Mouse (Mus musculus) forebrain, embryonic 10.5 days (tissue): ENCODE measurements around the gene Sall2. TPM values are rescaled to one million over a fixed set of nuclear protein-coding genes. Genes with fewer than 3 reads are reported as not detected.

Experiments used
- DNase-seq: peaks from one replicate; pipeline ENCODE4 v3.0.0-alpha.2; 2017; ENCODE audit warnings: low spot score; ENCODE audit errors: extremely low spot score
- H3K27ac ChIP-seq: fragments of 300-500 bp; sonication (generic); 2 replicates; pipeline ENCODE4 v1.5.1; 2016; ENCODE audit warnings: mild to moderate bottlenecking
- H3K27me3 ChIP-seq: fragments of 300-500 bp; sonication (generic); 2 replicates; pipeline ENCODE4 v1.6.1; 2016; ENCODE audit warnings: mild to moderate bottlenecking; ENCODE audit not compliant: poor library complexity, severe bottlenecking
- H3K36me3 ChIP-seq: fragments of 300-500 bp; sonication (generic); replicated peaks from 2 replicates; pipeline ENCODE4 v1.6.1; 2016; ENCODE audit warnings: mild to moderate bottlenecking, moderate library complexity
- H3K4me1 ChIP-seq: fragments of 300-500 bp; sonication (generic); 2 replicates; pipeline ENCODE4 v1.6.1; 2016
- H3K4me3 ChIP-seq: fragments of 300-500 bp; sonication (generic); 2 replicates; pipeline ENCODE4 v1.5.1; 2016; ENCODE audit warnings: mild to moderate bottlenecking, moderate library complexity
- H3K9me3 ChIP-seq: fragments of 300-500 bp; sonication (generic); 2 replicates; pipeline ENCODE4 v1.6.1; 2016; ENCODE audit warnings: mild to moderate bottlenecking, moderate library complexity
- WGBS: fragments of 180-500 bp; shearing (Covaris S2); methylation state at CpG from one replicate; pipeline ENCODE4 v1.1.7; 2016; 5-methylcytosine and 5-hydroxymethylcytosine counted together
- polyA plus RNA-seq: library from polyadenylated mRNA; unstranded; fragments of >200 nt; fragmentation: Nextera tagmentation; extraction: Ambion mirVana; gene quantifications from 2 replicates; pipeline ENCODE4 v1.2.1, GENCODE M21; 2016

The Sall2 gene
- 73.2 and 82.1 TPM in 2 replicates for polyA plus RNA-seq

DNA sequence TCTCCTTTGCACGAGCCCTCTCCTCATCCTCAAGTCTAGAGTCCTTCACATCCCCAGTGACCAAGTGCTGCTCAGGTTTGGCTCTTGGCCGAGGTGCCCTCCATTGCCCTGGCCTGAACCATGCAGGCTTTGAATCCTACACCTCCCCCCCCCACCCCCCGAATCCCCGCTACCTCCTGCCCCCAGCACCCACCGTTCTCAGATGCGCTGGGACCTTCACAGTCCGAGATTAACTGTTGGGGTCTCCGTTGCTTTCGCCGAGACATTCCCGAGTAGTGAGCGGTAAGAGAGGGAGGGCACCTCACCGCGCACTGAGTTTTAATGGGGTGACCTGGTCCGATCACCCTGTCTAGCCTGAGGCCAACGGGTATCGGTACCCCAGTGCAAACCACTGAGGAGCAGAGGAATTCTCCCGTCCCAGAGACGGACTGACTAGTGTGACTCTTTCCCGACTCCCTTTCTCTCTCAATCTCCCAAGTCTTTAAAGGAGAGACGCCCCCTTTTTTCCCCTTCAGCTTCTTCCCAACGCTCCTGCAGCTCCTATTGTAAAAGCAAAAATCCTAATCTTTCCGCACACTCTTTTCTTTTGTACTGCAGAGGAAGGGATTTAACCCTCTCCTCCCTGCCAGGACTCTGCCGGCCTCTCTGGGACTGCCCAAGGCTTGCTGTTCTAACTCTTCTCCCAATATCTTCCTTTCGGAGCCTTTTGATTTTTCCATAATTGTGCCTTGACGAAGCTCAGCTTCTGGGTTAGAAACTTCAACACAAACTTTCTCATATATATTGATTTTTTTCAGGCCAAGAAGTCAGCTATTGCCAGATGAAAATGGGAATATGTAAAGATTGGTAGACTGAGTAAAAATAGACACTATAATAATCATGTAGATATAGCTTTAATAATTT, at the start of gene Sall2:
Sall2 (minus strand) TSS at position 853 of the 903 bp plus-strand sequence.
- Histone ChIP-seq H3K27ac (peak within 1 kb of the TSS; percentile 97), H3K4me1 (peaks cover 72% of the 10 kb centered on the region)

GRCm38 (mm10) chr14:52368741-52369140, 40.2 kb upstream of the Sall2 start:
- H3K4me3 ChIP-seq = no peak overlapping the region
- no peak for DNase-seq
- H3K27me3 ChIP-seq = no peaks in the 10 kb centered on the region
- H3K4me1 ChIP-seq = no peaks in the 10 kb centered on the region
- H3K9me3 ChIP-seq = no peaks in the 10 kb centered on the region; the same call in 1 of the 2 replicates
- no peaks in the 10 kb centered on the region for H3K36me3 ChIP-seq
- H3K27ac ChIP-seq = no peak overlapping the region
- WGBS = 89% methylated on average over 3 of the region's 3 CpGs

More for the DNA sequence above, at the start of gene Sall2:
- under 1% methylated on average over 26 of the region's 26 CpGs for WGBS
- peak; percentile 60 for DNase-seq
- H3K4me3 ChIP-seq = peak within 1 kb of the TSS; percentile 79
- no peaks in the 10 kb centered on the region for H3K9me3 ChIP-seq
- peaks cover 4% of the 10 kb centered on the region for H3K27me3 ChIP-seq
- peaks cover 12% of the 10 kb centered on the region for H3K36me3 ChIP-seq

GRCm38 (mm10) chr14:52356308-52356707, 27.7 kb upstream of the Sall2 start, which contains the start of gene Olfr1513:
TSS of gene Olfr1513 (minus strand) at chr14:52356408.
- H3K27me3 ChIP-seq = no peaks in the 10 kb centered on the region
- no peaks in the 10 kb centered on the region for H3K9me3 ChIP-seq
- no peak within 1 kb of the TSS for H3K27ac ChIP-seq
- no peaks in the 10 kb centered on the region for H3K36me3 ChIP-seq
- WGBS = 81% methylated on average over 4 of the region's 4 CpGs
- H3K4me1 ChIP-seq = no peaks in the 10 kb centered on the region
- no peak within 1 kb of the TSS for H3K4me3 ChIP-seq
- no peak for DNase-seq

- DNase-seq = no peak
- Histone ChIP-seq H3K27me3 (no peaks in the 10 kb centered on the region), H3K36me3 (no peaks in the 10 kb centered on the region), H3K4me1 (peaks cover 11% of the 10 kb centered on the region; the same call in 1 of the 2 replicates), H3K9me3 (no peaks in the 10 kb centered on the region; the same call in 1 of the 2 replicates), H3K27ac (no peak overlapping the region), H3K4me3 (no peak overlapping the region)
- 82% methylated on average over 6 of the region's 6 CpGs for WGBS
These were observed 10.9 kb upstream of the Sall2 start for GRCm38 (mm10) chr14:52339512-52339852.

- Histone ChIP-seq H3K4me1 (peaks cover 14% of the 10 kb centered on the region; the same call in 1 of the 2 replicates), H3K9me3 (no peaks in the 10 kb centered on the region), H3K27ac (no peak overlapping the region), H3K36me3 (no peaks in the 10 kb centered on the region), H3K27me3 (no peaks in the 10 kb centered on the region), H3K4me3 (peak overlapping the region; percentile 30; the same call in 1 of the 2 replicates)
- DNase-seq = no peak
- WGBS = 43% methylated on average over 21 of the region's 21 CpGs
These were observed 10.4 kb upstream of the Sall2 start for GRCm38 (mm10) chr14:52338751-52339511.

GRCm38 (mm10) chr14:52332171-52332570, 3.6 kb upstream of the Sall2 start:
- H3K27ac ChIP-seq = peak overlapping the region; percentile 97

DNA sequence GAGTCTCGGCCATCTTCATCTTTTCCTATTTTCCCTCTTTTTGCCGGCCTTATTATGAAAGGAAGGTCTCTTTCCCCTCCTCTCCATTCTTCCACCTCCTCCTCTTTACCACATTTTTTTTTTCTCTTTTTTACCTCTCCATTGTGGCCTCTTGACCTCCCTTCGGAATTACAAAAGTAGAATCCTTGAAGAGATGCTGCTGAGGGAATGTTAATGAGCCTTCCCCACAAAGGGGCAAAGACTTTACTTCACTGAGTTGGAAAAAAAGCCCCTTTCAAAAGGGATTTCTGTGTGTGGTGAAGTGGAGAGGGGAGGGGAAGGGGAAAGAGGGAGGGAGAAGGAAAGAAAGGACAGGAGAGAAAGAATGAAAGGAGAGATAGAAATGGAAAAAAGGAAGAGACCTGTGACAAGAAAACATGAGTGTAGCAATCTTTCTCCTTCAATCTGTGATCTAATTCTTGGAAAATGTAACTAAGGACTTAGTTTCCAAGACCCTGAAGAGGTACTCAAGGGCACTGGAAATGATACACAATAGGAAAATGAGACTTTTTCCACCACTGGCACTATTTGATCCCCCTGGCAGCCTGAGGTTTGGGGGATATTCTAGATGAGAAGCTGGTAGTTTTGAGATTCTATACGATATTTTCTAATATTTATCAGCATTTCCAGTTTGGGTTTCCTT, 2.6 kb upstream of the Sall2 start:
- WGBS = 6% methylated on average over 4 of the region's 4 CpGs
- H3K4me3 ChIP-seq = peak overlapping the region; percentile 31
- peak overlapping the region; percentile 97 for H3K27ac ChIP-seq
- peaks cover 4% of the 10 kb centered on the region for H3K27me3 ChIP-seq
- peaks cover 60% of the 10 kb centered on the region for H3K4me1 ChIP-seq
- no peaks in the 10 kb centered on the region for H3K36me3 ChIP-seq
- DNase-seq = no peak
- H3K9me3 ChIP-seq = no peaks in the 10 kb centered on the region

More at GRCm38 (mm10) chr14:52332171-52332570, 3.6 kb upstream of the Sall2 start:
- Histone ChIP-seq H3K4me3 (no peak overlapping the region), H3K36me3 (no peaks in the 10 kb centered on the region), H3K9me3 (no peaks in the 10 kb centered on the region), H3K27me3 (peaks cover 4% of the 10 kb centered on the region), H3K4me1 (peaks cover 51% of the 10 kb centered on the region)
- no peak for DNase-seq
- WGBS = 45% methylated on average over 1 of the region's 3 CpGs

DNA sequence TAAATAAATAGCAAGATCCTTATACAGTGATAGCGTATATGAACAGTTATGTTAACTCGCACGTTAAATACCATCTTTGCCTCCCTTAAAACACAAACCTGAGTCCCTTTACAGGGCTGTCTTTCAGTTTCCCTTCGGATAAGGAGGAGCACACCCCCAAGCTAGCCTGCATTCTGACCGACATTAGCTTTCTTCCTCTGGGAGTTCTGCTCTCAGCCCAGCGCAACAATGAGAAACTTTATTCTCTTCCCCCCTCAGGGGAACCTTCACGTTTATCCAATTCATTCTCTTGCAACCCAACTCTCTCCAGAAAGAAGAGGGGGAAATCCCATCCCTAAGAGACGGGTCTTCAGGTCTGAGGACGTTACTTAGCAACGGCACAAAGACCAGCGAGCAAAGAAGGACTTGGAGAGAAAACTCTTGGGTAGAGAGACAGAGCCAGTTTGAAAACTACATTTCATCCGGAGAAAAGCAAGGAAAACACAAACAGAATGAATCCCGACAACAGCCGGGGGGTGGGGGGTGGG, 1.1 kb downstream of the Sall2 start:
- Histone ChIP-seq H3K4me1 (peaks cover 66% of the 10 kb centered on the region), H3K9me3 (no peaks in the 10 kb centered on the region), H3K36me3 (peaks cover 19% of the 10 kb centered on the region), H3K4me3 (peak overlapping the region; percentile 79), H3K27me3 (peaks cover 4% of the 10 kb centered on the region), H3K27ac (peak overlapping the region; percentile 97)
- peak; percentile 53 for DNase-seq
- under 1% methylated on average over 14 of the region's 14 CpGs for WGBS

- 2% methylated on average over 4 of the region's 4 CpGs for WGBS
- Histone ChIP-seq H3K4me3 (peak overlapping the region; percentile 79), H3K27ac (peak overlapping the region; percentile 97), H3K9me3 (no peaks in the 10 kb centered on the region), H3K4me1 (peaks cover 51% of the 10 kb centered on the region), H3K36me3 (peaks cover 22% of the 10 kb centered on the region), H3K27me3 (peaks cover 4% of the 10 kb centered on the region)
- DNase-seq = no peak
These were observed 2.7 kb downstream of the Sall2 start for GRCm38 (mm10) chr14:52325890-52326289.

DNA sequence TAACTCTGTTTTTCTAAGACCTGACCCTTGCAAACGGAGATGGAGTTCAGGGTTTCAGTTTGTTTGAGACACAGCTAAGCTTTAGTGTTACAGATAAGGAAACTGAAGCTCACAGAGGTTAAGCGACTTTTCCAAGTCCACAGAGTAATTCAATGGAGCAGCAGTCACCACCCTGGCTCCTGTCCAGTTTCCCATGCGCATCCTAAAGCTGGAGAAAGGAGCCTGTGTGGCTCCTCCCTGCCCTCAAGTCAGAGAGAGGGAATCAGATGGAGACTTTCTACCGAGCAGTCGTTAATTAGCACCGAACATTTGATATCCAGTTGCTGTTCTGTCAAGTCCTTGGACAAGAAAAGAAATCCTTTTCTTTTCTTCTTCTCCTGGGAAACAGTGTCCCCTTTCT, 9.2 kb downstream of the Sall2 start:
- Histone ChIP-seq H3K27ac (no peak overlapping the region), H3K4me3 (no peak overlapping the region), H3K27me3 (no peaks in the 10 kb centered on the region), H3K4me1 (peaks cover 40% of the 10 kb centered on the region), H3K36me3 (peaks cover 55% of the 10 kb centered on the region), H3K9me3 (no peaks in the 10 kb centered on the region)
- DNase-seq = no peak
- WGBS = 74% methylated on average over 6 of the region's 6 CpGs

DNA sequence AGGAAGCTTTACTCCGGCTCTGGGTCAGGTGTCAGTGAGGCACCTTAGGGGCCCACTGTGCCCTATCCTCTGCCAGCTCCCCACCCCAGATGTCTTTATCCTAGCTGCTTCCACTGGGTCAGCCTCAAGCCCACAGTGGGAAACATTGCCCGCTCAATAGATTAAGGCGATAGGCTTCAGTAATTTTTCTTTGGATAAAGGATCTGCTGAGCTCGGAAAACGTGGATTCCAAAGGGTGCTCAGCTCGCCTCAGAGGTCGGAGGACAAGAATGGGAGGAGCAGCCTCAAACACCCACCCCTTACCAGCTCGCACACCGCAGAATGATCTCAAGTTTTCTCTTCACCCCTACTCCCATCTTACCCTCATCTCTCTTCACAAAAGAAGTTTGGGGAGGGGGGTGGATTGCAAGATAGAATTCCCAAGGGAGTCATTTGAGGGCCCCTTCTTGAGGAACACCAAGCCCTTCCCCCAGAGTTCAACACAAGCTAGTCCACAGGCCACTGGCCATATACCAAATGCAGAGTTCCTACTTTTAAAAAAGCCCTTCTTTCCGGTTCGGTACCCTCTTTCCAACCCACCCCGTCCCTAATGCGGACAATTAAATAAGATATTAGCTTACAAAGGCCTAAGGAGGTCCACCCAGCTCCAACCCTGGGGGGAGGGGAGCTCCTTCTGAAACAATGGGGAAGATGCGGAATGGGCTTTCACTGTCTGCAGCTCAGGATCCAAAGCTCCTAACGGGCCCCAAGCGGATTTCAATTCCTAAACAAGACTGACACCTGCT, 11.9 kb downstream of the Sall2 start:
- peaks cover 17% of the 10 kb centered on the region; the same call in 1 of the 2 replicates for H3K9me3 ChIP-seq
- H3K27ac ChIP-seq = peak overlapping the region; percentile 94
- H3K4me3 ChIP-seq = peak overlapping the region; percentile 69
- no peaks in the 10 kb centered on the region for H3K27me3 ChIP-seq
- 1% methylated on average over 16 of the region's 16 CpGs for WGBS
- peaks cover 60% of the 10 kb centered on the region for H3K36me3 ChIP-seq
- DNase-seq = peak; percentile 62
- peaks cover 64% of the 10 kb centered on the region for H3K4me1 ChIP-seq
